Mouse (Mus musculus) embryonic facial prominence, embryonic 10.5 days (tissue): ENCODE measurements around the gene Depp1. TPM values are rescaled to one million over a fixed set of nuclear protein-coding genes. Genes with fewer than 3 reads are reported as not detected.

Experiments
- DNase-seq: peaks from one replicate; pipeline ENCODE4 v3.0.0-alpha.2; 2017; ENCODE audit warnings: low spot score
- H3K27ac ChIP-seq: fragments of 300-500 bp; sonication (generic); replicated peaks from 2 replicates; pipeline ENCODE4 v1.5.1; 2016; ENCODE audit warnings: mild to moderate bottlenecking
- H3K27me3 ChIP-seq: fragments of 300-500 bp; sonication (generic); replicated peaks from 2 replicates; pipeline ENCODE4 v1.6.1; 2016; ENCODE audit warnings: low read depth, mild to moderate bottlenecking; ENCODE audit not compliant: poor library complexity, severe bottlenecking
- H3K36me3 ChIP-seq: fragments of 300-500 bp; sonication (generic); replicated peaks from 2 replicates; pipeline ENCODE4 v1.6.1; 2016; ENCODE audit warnings: mild to moderate bottlenecking, moderate library complexity
- H3K4me1 ChIP-seq: fragments of 300-500 bp; sonication (generic); 2 replicates; pipeline ENCODE4 v1.6.1; 2016
- H3K4me3 ChIP-seq: fragments of 300-500 bp; sonication (generic); 2 replicates; pipeline ENCODE4 v1.5.1; 2016; ENCODE audit warnings: mild to moderate bottlenecking, moderate library complexity
- H3K9me3 ChIP-seq: fragments of 300-500 bp; sonication (generic); 2 replicates; pipeline ENCODE4 v1.6.1; 2016; ENCODE audit warnings: mild to moderate bottlenecking
- WGBS: fragments of 180-500 bp; shearing (Covaris S2); methylation state at CpG from one replicate; pipeline ENCODE4 v1.1.7; 2016; 5-methylcytosine and 5-hydroxymethylcytosine counted together
- polyA plus RNA-seq: library from polyadenylated mRNA; unstranded; fragments of >200 nt; fragmentation: Nextera tagmentation; extraction: Ambion mirVana; gene quantifications from 2 replicates; pipeline ENCODE4 v1.2.1, GENCODE M21; 2016

Gene Depp1
- polyA plus RNA-seq, 1 experiment from 2014 or later = 16.5 TPM

- H3K4me3 ChIP-seq = peak within 1 kb of the TSS; percentile 72
- H3K4me1 ChIP-seq = peaks cover 77% of the 10 kb centered on the region
- H3K9me3 ChIP-seq = no peaks in the 10 kb centered on the region
- no peaks in the 10 kb centered on the region for H3K36me3 ChIP-seq
- peaks cover 40% of the 10 kb centered on the region for H3K27me3 ChIP-seq
- under 1% methylated on average over 44 of the region's 44 CpGs for WGBS
- peak within 1 kb of the TSS; percentile 86 for H3K27ac ChIP-seq
- peak; percentile 95 for DNase-seq
Measured at GRCm38 (mm10) chr6:116673471-116674282, 23.3 kb downstream of the Depp1 start, which contains the start of gene Rassf4. TSS of gene Rassf4 (minus strand) at chr6:116673952.

- WGBS = 21% methylated on average over 16 of the region's 16 CpGs
- Histone ChIP-seq H3K27me3 (peaks cover 40% of the 10 kb centered on the region), H3K36me3 (no peaks in the 10 kb centered on the region), H3K4me3 (peak overlapping the region; percentile 72), H3K27ac (peak overlapping the region; percentile 86), H3K9me3 (no peaks in the 10 kb centered on the region), H3K4me1 (peaks cover 72% of the 10 kb centered on the region)
- no peak for DNase-seq
Measured at GRCm38 (mm10) chr6:116674283-116674886, 24.0 kb downstream of the Depp1 start.

GRCm38 (mm10) chr6:116676355-116676913 lies 26.0 kb downstream of the Depp1 start:
- Histone ChIP-seq H3K36me3 (no peaks in the 10 kb centered on the region), H3K27me3 (peaks cover 24% of the 10 kb centered on the region), H3K9me3 (no peaks in the 10 kb centered on the region), H3K27ac (no peak overlapping the region), H3K4me3 (no peak overlapping the region), H3K4me1 (peaks cover 53% of the 10 kb centered on the region)
- no peak for DNase-seq
- 77% methylated on average over 10 of the region's 10 CpGs for WGBS

- DNase-seq = no peak
- WGBS = 29% methylated on average over 6 of the region's 6 CpGs
- Histone ChIP-seq H3K27me3 (peaks cover 15% of the 10 kb centered on the region), H3K36me3 (no peaks in the 10 kb centered on the region), H3K4me1 (peaks cover 44% of the 10 kb centered on the region), H3K9me3 (no peaks in the 10 kb centered on the region), H3K4me3 (no peak overlapping the region), H3K27ac (0 out of 2 replicates have a peak overlapping the region, but pooled peaks have one; percentile 44)
Measured at GRCm38 (mm10) chr6:116677321-116677720, 26.9 kb downstream of the Depp1 start.

- Histone ChIP-seq H3K9me3 (no peaks in the 10 kb centered on the region), H3K27me3 (0 out of 2 replicates have a peak, but pooled peaks cover 5% of the 10 kb centered on the region), H3K4me1 (peaks cover 20% of the 10 kb centered on the region), H3K27ac (no peak overlapping the region), H3K36me3 (no peaks in the 10 kb centered on the region), H3K4me3 (no peak overlapping the region)
- 82% methylated on average over 5 of the region's 5 CpGs for WGBS
- DNase-seq = no peak
Measured at GRCm38 (mm10) chr6:116679563-116680288, 29.3 kb downstream of the Depp1 start.

GRCm38 (mm10) chr6:116682317-116682716 lies 31.9 kb downstream of the Depp1 start:
- H3K27me3 ChIP-seq = no peaks in the 10 kb centered on the region
- 48% methylated on average over 6 of the region's 6 CpGs for WGBS
- peaks cover 5% of the 10 kb centered on the region for H3K4me1 ChIP-seq
- no peak for DNase-seq
- no peaks in the 10 kb centered on the region for H3K36me3 ChIP-seq
- H3K4me3 ChIP-seq = no peak overlapping the region
- no peaks in the 10 kb centered on the region for H3K9me3 ChIP-seq
- no peak overlapping the region for H3K27ac ChIP-seq

- no peak overlapping the region for H3K27ac ChIP-seq
- no peak for DNase-seq
- no peak overlapping the region for H3K4me3 ChIP-seq
- no peaks in the 10 kb centered on the region for H3K4me1 ChIP-seq
- 78% methylated on average over 4 of the region's 4 CpGs for WGBS
- H3K36me3 ChIP-seq = no peaks in the 10 kb centered on the region
- no peaks in the 10 kb centered on the region for H3K9me3 ChIP-seq
- no peaks in the 10 kb centered on the region for H3K27me3 ChIP-seq
Measured at GRCm38 (mm10) chr6:116693639-116694038, 43.2 kb downstream of the Depp1 start.

- DNase-seq = no peak
- H3K27me3 ChIP-seq = no peaks in the 10 kb centered on the region
- WGBS = 70% methylated on average over 3 of the region's 3 CpGs
- no peaks in the 10 kb centered on the region for H3K4me1 ChIP-seq
- no peak overlapping the region for H3K4me3 ChIP-seq
- no peaks in the 10 kb centered on the region for H3K9me3 ChIP-seq
- H3K36me3 ChIP-seq = no peaks in the 10 kb centered on the region
- H3K27ac ChIP-seq = no peak overlapping the region
Measured at GRCm38 (mm10) chr6:116694346-116694745, 43.9 kb downstream of the Depp1 start.

GRCm38 (mm10) chr6:116697413-116697812 lies 47.0 kb downstream of the Depp1 start:
- H3K27ac ChIP-seq = no peak overlapping the region

GRCm38 (mm10) chr6:116697896-116698425 lies 47.6 kb downstream of the Depp1 start:
- Histone ChIP-seq H3K4me3 (no peak overlapping the region), H3K4me1 (0 out of 2 replicates have a peak, but pooled peaks cover 4% of the 10 kb centered on the region), H3K9me3 (no peaks in the 10 kb centered on the region), H3K27ac (no peak overlapping the region), H3K36me3 (no peaks in the 10 kb centered on the region), H3K27me3 (no peaks in the 10 kb centered on the region)
- DNase-seq = no peak
- WGBS = 87% methylated on average over 4 of the region's 4 CpGs

More at GRCm38 (mm10) chr6:116697413-116697812, 47.0 kb downstream of the Depp1 start:
- Histone ChIP-seq H3K36me3 (no peaks in the 10 kb centered on the region), H3K4me1 (0 out of 2 replicates have a peak, but pooled peaks cover 4% of the 10 kb centered on the region), H3K27me3 (no peaks in the 10 kb centered on the region), H3K9me3 (no peaks in the 10 kb centered on the region), H3K4me3 (no peak overlapping the region)
- DNase-seq = no peak
- whole genome bisulfite sequencing = 59% methylated on average over 2 of the region's 2 CpGs

- 0 out of 2 replicates have a peak, but pooled peaks cover 4% of the 10 kb centered on the region for H3K4me1 ChIP-seq
- H3K36me3 ChIP-seq = no peaks in the 10 kb centered on the region
- no peak overlapping the region for H3K27ac ChIP-seq
- no peak for DNase-seq
- no peaks in the 10 kb centered on the region for H3K9me3 ChIP-seq
- no peak overlapping the region for H3K4me3 ChIP-seq
- H3K27me3 ChIP-seq = no peaks in the 10 kb centered on the region
Measured at GRCm38 (mm10) chr6:116700821-116701220, 50.4 kb downstream of the Depp1 start.
